Mouse (Mus musculus) G1E (cell line): ENCODE results near the gene Wfdc6b. TPM values are rescaled to one million over a fixed set of nuclear protein-coding genes. Genes with fewer than 3 reads are reported as not detected.
"Not testable (repeated sequence)": the region's sequence is repeated elsewhere in the genome, so short reads cannot be mapped to it uniquely, and the experiment has no call there.

ENCODE experiments used
- ATAC-seq: 2 replicates; pipeline ENCODE4 v1.8.0; 2016; ENCODE audit warnings: mild to moderate bottlenecking; ENCODE audit not compliant: insufficient number of reproducible peaks, poor library complexity, low FRiP score, severe bottlenecking; ENCODE audit errors: extremely low read depth
- DNase-seq: peaks from one replicate; pipeline ENCODE4 v3.0.0; 2012; ENCODE audit warnings: low spot score
- H3K27me3 ChIP-seq: 2 replicates; pipeline ENCODE4 v1.6.1; 2012; ENCODE audit warnings: mild to moderate bottlenecking, low read length, inconsistent platforms; ENCODE audit not compliant: insufficient read depth
- H3K36me3 ChIP-seq: replicated peaks from 2 replicates; pipeline ENCODE3; 2012; ENCODE audit warnings: mild to moderate bottlenecking, inconsistent platforms
- H3K4me1 ChIP-seq: 2 replicates; pipeline ENCODE4 v1.6.1; 2012; ENCODE audit warnings: low read depth, low read length, inconsistent platforms, mixed read lengths; ENCODE audit not compliant: insufficient read depth
- H3K4me3 ChIP-seq: 2 replicates; pipeline ENCODE4 v1.5.1; 2012; ENCODE audit warnings: low read depth, mild to moderate bottlenecking, inconsistent platforms, low read length, moderate library complexity, mixed read lengths
- H3K9me3 ChIP-seq: replicated peaks from 2 replicates; pipeline ENCODE4 v1.6.1; 2012; ENCODE audit warnings: inconsistent platforms
- CTCF ChIP-seq: IDR thresholded peaks from 2 replicates; pipeline ENCODE4 v1.5.1; 2012; ENCODE audit warnings: low read depth, low read length, inconsistent platforms, mixed read lengths
- GATA1 ChIP-seq: IDR thresholded peaks from 2 replicates; pipeline ENCODE4 v1.6.1; 2012; ENCODE audit warnings: borderline replicate concordance, low read length, inconsistent platforms, mixed read lengths
- GATA2 ChIP-seq: IDR thresholded peaks from 2 replicates; pipeline ENCODE4 v1.6.1; 2012; ENCODE audit warnings: low read depth, low read length, inconsistent platforms, borderline replicate concordance
- POLR2AphosphoS5 ChIP-seq: IDR thresholded peaks from 2 replicates; pipeline ENCODE4 v1.6.1; 2012; ENCODE audit warnings: low read depth, low read length, inconsistent platforms; ENCODE audit not compliant: insufficient replicate concordance
- TAL1 ChIP-seq: conservative IDR thresholded peaks from 2 replicates; pipeline ENCODE4 v1.6.1; 2012; ENCODE audit warnings: low read depth, low read length, inconsistent platforms, mixed read lengths
- polyA plus RNA-seq: library from polyadenylated mRNA; stranded (reverse); fragments of >175 nt; gene quantifications from 2 replicates; pipeline ENCODE4 v1.2.3, GENCODE M21; 2012
- total RNA-seq, 2 experiments: library from RNA; stranded (forward) in 1 of 2; stranded (reverse) in 1 of 2; fragments of 200-1000 nt in 1 of 2; fragments of >200 nt in 1 of 2; fragmentation: Nextera tagmentation in 1 of 2; gene quantifications; 2 replicates each; pipeline ENCODE4 v1.2.3; 2014 to 2017

Gene Wfdc6b
- total RNA-seq (2014; fragmentation: Nextera tagmentation), result not detected in 2 replicates
- total RNA-seq (2017), result not detected in 2 replicates
- not detected in 2 replicates for polyA plus RNA-seq

DNA sequence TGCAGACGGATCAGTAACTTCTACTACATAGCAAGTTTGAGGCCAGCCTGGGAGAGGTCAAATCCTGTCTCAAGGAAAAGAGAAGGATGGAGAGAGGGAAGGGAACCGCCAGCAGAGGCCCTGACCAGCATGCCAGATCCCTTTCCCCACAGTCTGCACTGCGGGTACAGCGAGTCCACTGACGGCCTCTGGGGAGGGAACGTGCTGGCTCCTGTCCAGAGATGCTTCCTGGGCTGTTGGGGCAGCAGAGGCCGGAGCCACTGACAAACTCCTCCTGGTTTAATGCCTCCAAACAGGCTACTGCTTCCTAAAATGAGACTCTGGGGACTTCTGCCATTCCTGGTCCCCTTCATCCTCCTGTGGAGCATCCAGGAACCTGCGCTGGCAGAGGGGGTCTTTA lies at the start of gene Wfdc6b, which contains the start of gene Wfdc8:
Gene Wfdc6b (plus strand): TSS at position 52 of the 400 bp plus-strand sequence.
Gene Wfdc8 (minus strand): TSS at position 156 of the 400 bp plus-strand sequence.
- H3K4me1 ChIP-seq, H3K36me3 ChIP-seq, H3K4me3 ChIP-seq, ATAC-seq, H3K9me3 ChIP-seq, DNase-seq, H3K27me3 ChIP-seq: not testable (repeated sequence)

DNA sequence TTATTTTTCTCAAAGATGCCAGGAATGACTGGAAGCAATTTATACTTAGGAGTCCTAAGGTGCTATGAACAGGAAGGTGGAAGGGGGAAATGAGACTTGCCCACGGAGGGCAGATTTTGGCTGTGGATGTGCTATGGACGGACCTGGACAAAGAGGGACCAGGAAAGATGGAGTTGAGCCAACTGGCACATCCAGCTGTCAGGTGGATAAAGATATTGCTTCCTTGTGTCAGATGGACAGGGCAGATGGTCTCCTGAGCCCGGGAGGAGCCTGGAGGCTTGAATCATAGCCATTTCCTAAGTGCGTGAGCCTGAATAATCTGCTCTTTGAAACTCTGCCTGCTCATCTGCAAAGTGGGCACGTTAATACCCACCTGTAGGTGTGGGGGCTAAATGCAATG lies 49.0 kb upstream of the Wfdc6b start:
- Histone ChIP-seq H3K4me3 (no peak overlapping the region), H3K4me1 (no peaks in the 10 kb centered on the region), H3K27me3 (peaks cover 15% of the 10 kb centered on the region), H3K36me3 (no peaks in the 10 kb centered on the region), H3K9me3 (no peaks in the 10 kb centered on the region)
- ATAC-seq, result no peak
- DNase-seq, result no peak
- TF ChIP-seq GATA2, result no peak
- TF ChIP-seq POLR2AphosphoS5, result no peak
- TF ChIP-seq GATA1, result no peak
- no peak for TF ChIP-seq CTCF
- TF ChIP-seq TAL1, result no peak

DNA sequence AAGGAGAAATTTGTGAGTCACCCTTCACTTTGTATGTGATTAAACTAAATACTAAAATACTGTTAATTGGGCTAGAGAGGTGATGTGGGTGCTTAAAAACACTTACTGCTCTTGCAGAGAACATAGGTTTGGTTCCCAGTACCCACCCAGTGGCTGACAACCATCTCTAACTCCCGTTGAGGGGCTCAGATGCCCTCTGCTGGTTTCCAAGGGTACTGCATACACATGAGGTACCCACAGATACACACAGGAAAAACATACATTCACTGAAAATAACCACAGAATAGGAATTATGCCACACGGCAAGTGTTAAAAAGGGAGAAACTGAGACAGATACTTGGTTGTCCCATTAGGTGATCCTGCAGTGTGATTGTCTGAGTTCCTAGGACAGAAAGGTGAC lies 46.3 kb upstream of the Wfdc6b start:
- Histone ChIP-seq H3K27me3 (peaks cover 15% of the 10 kb centered on the region), H3K4me1 (no peaks in the 10 kb centered on the region), H3K36me3 (no peaks in the 10 kb centered on the region), H3K4me3 (no peak overlapping the region), H3K9me3 (no peaks in the 10 kb centered on the region)
- ATAC-seq (no peak), DNase-seq (no peak)
- TF ChIP-seq GATA2, result no peak
- peak; percentile 31; the same call in 1 of the 2 replicates for TF ChIP-seq CTCF
- TF ChIP-seq TAL1, result no peak
- TF ChIP-seq GATA1, result no peak
- TF ChIP-seq POLR2AphosphoS5, result no peak

DNA sequence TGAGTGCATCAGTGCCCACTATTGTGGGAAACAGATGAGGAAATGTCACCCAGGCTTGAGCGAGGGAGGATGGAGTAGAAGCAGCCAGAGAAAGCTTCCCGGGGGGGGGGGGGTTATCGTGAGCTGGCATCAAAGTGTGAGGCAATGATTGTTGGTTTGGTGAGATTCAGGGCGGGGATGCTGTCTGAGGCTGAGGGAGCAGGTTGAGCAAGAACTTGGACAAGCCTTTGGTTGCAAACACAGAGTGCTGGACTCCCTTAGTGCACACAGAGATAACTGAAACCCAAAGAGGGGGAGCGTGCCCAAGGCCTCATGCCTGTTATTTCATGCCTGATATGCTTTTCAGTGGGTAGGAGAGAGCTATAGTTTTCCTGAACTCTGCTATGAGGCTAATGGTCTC lies 45.9 kb upstream of the Wfdc6b start:
- Histone ChIP-seq H3K27me3 (peaks cover 12% of the 10 kb centered on the region), H3K36me3 (no peaks in the 10 kb centered on the region), H3K4me3 (no peak overlapping the region), H3K4me1 (no peaks in the 10 kb centered on the region), H3K9me3 (no peaks in the 10 kb centered on the region)
- DNase-seq, result no peak
- no peak for ATAC-seq
- TF ChIP-seq GATA1, result no peak
- TF ChIP-seq CTCF, result no peak
- no peak for TF ChIP-seq POLR2AphosphoS5

DNA sequence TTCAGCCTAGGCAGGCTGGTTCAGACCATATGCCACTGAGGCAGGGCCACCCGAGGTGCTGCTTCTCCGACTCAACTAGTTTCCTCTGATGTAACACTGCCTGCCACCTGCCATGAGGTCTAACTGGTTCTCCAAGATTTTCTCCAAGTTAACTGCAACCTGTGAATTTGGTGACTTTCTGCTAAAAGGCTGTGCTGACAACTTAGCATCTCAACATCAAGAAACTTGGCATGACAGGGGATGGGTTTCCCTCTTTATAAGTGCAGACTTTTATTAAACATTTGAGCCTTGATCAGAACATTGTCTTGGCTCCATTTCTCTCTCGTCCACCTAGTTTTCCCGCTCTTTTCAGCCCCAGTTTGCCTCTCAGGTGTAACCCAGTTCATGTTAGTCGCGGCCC lies 40.0 kb upstream of the Wfdc6b start, which contains the start of gene Spint3:
Gene Spint3 (minus strand): TSS at position 101 of the 400 bp plus-strand sequence.
- ATAC-seq, H3K27me3 ChIP-seq, H3K4me3 ChIP-seq: not testable (repeated sequence)

DNA sequence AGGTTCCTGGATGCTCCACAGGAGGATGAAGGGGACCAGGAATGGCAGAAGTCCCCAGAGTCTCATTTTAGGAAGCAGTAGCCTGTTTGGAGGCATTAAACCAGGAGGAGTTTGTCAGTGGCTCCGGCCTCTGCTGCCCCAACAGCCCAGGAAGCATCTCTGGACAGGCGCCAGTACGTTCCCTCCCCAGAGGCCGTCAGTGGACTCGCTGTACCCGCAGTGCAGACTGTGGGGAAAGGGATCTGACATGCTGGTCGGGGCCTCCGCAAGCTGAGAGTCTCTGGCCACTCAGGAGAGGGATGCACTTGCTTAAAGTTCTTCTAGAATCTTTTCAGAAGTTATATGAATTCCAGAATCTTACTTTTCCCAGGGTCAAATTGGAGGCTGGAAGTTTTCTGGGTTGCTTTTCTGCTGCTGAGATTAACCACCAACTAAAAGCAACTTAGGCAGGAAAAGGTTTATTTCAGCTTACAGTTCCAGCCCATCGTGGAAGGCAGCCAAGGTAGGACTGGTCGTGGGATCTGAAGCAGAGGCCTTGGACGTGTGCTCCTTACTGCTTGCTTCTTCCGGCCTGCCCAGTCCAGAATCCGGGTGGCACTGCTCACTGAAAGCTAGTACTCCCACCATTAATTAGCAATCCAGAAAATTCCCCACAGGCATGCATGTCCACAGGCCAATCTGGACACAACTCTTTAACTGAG lies 28.1 kb upstream of the Wfdc6b start, which contains the start of gene Wfdc6a:
Gene Wfdc6a (minus strand): TSS at position 423 of the 701 bp plus-strand sequence.
- not testable (repeated sequence) for H3K36me3 ChIP-seq, H3K4me3 ChIP-seq, DNase-seq, ATAC-seq, H3K4me1 ChIP-seq, H3K9me3 ChIP-seq, H3K27me3 ChIP-seq

More for the DNA sequence above, 40.0 kb upstream of the Wfdc6b start, which contains the start of gene Spint3:
- H3K9me3 ChIP-seq, H3K4me1 ChIP-seq, DNase-seq, H3K36me3 ChIP-seq: not testable (repeated sequence)

DNA sequence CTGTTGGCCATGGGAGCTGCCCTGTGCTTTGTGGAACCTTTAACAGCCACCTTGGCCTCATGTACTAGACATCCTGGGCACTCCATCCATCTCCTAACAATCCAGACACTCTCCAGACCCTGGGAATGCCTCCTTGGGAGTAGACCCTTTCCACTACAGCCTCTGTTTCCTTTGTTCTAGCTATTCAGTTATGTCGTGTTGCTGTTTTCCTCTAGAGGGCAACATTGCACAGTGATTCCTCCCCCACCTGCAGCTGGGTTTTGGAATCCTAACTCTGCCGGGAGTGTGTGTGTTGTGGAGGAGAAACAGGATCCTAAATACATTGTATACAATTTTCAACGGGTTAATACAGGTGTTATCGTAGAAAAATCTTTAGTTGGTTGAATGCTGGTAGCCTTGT lies 21.3 kb upstream of the Wfdc6b start:
- H3K36me3 ChIP-seq, result no peaks in the 10 kb centered on the region
- no peak overlapping the region for H3K4me3 ChIP-seq
- H3K27me3 ChIP-seq, result no peaks in the 10 kb centered on the region
- TF ChIP-seq GATA2, result no peak
- TF ChIP-seq POLR2AphosphoS5, result no peak
- no peak for TF ChIP-seq TAL1
- no peak for TF ChIP-seq CTCF
- no peak for TF ChIP-seq GATA1
- ATAC-seq (no peak), DNase-seq (no peak)
- H3K9me3 ChIP-seq, result no peaks in the 10 kb centered on the region
- no peaks in the 10 kb centered on the region for H3K4me1 ChIP-seq
